Mouse (Mus musculus): ENCODE measurements around the gene Tesmin.

- no peak for TF ChIP-seq CTCF (IDR thresholded peaks at IDR 0.05; ENCODE audit: borderline replicate concordance, extremely low read depth, insufficient read depth, insufficient read length)
- TF ChIP-seq POLR2A (IDR thresholded peaks at IDR 0.05; ENCODE audit: borderline replicate concordance, extremely low read depth, insufficient read depth, insufficient read length, poor library complexity, severe bottlenecking), result no peak
Measured at GRCm38 (mm10) chr19:3441092-3441491, 52.4 kb downstream of the Tesmin start.
